Mouse (Mus musculus) liver, postnatal 0 days (tissue): ENCODE data around the gene Pde2a. TPM values are rescaled to one million over a fixed set of nuclear protein-coding genes. Genes with fewer than 3 reads are reported as not detected.

Experiments used
- ATAC-seq: fragments of 200-750 bp; cut with Nextera tagmentation; 2 replicates; pipeline ENCODE4 v1.8.0; 2017; ENCODE audit warnings: mild to moderate bottlenecking, moderate library complexity
- DNase-seq: peaks from one replicate; pipeline ENCODE4 v3.0.0-alpha.2; 2016
- H3K27ac ChIP-seq: fragments of 300-500 bp; sonication (generic); 2 replicates; pipeline ENCODE4 v1.5.1; 2014; ENCODE audit warnings: antibody characterized with exemption, moderate library complexity, mild to moderate bottlenecking, low read depth
- H3K27me3 ChIP-seq: fragments of 300-500 bp; sonication (generic); 2 replicates; pipeline ENCODE4 v1.6.1; 2014; ENCODE audit warnings: low read length, control low read depth, mixed read lengths; ENCODE audit not compliant: insufficient read depth
- H3K36me3 ChIP-seq: fragments of 300-500 bp; sonication (generic); replicated peaks from 2 replicates; pipeline ENCODE4 v1.6.1; 2014; ENCODE audit warnings: mild to moderate bottlenecking, control low read depth, low read length, moderate library complexity, mixed read lengths; ENCODE audit not compliant: insufficient read depth
- H3K4me1 ChIP-seq: fragments of 300-500 bp; sonication (generic); 2 replicates; pipeline ENCODE4 v1.6.1; 2014; ENCODE audit warnings: antibody characterized with exemption, mild to moderate bottlenecking, control low read depth; ENCODE audit not compliant: insufficient read depth
- H3K4me2 ChIP-seq: fragments of 300-500 bp; sonication (generic); 2 replicates; pipeline ENCODE4 v1.6.1; 2014; ENCODE audit warnings: low read depth, mild to moderate bottlenecking, low read length, moderate library complexity, mixed read lengths
- H3K4me3 ChIP-seq: fragments of 300-500 bp; sonication (generic); 2 replicates; pipeline ENCODE4 v1.5.1; 2014; ENCODE audit warnings: low read depth, low read length
- H3K9ac ChIP-seq: fragments of 300-500 bp; sonication (generic); replicated peaks from 2 replicates; pipeline ENCODE4 v1.6.1; 2014; ENCODE audit warnings: mild to moderate bottlenecking, moderate library complexity
- H3K9me3 ChIP-seq: fragments of 300-500 bp; sonication (generic); 2 replicates; pipeline ENCODE4 v1.6.1; 2016; ENCODE audit warnings: mild to moderate bottlenecking, control low read depth, low read length, mixed read lengths
- CTCF ChIP-seq: sonication (generic); IDR thresholded peaks from 2 replicates; pipeline ENCODE4 v1.5.1; 2016; ENCODE audit warnings: antibody characterized with exemption, low read depth
- EP300 ChIP-seq: IDR thresholded peaks from 2 replicates; pipeline ENCODE4 v1.6.1; 2016; ENCODE audit warnings: antibody characterized with exemption, low read depth, mild to moderate bottlenecking
- WGBS: fragments of 180-500 bp; shearing (Covaris S2); extraction: QIAGEN DNeasy Blood & Tissue Kit; methylation state at CpG from one replicate; pipeline ENCODE4 v1.1.7; 2014; ENCODE audit not compliant: insufficient replicate concordance; 5-methylcytosine and 5-hydroxymethylcytosine counted together
- polyA plus RNA-seq: library from polyadenylated mRNA; unstranded; fragments of >200 nt; fragmentation: Nextera tagmentation; extraction: Ambion mirVana; gene quantifications from 2 replicates; pipeline ENCODE4 v1.2.1, GENCODE M21; 2015

Pde2a gene
- polyA plus RNA-seq, 1 experiment from 2014 or later, result 15.8 TPM

GRCm38 (mm10) chr7:101444211-101444610, 22.7 kb downstream of the Pde2a start:
- Histone ChIP-seq H3K9ac (no peak overlapping the region), H3K4me3 (no peak overlapping the region), H3K27me3 (no peaks in the 10 kb centered on the region), H3K9me3 (no peaks in the 10 kb centered on the region), H3K36me3 (no peaks in the 10 kb centered on the region), H3K4me2 (no peak overlapping the region), H3K4me1 (no peaks in the 10 kb centered on the region), H3K27ac (no peak overlapping the region)
- 69% methylated on average over 4 of the region's 4 CpGs for WGBS
- ATAC-seq (no peak), DNase-seq (no peak)
- TF ChIP-seq CTCF, result no peak
- TF ChIP-seq EP300, result no peak

GRCm38 (mm10) chr7:101449855-101450254, 28.4 kb downstream of the Pde2a start:
- peaks cover 16% of the 10 kb centered on the region for H3K27me3 ChIP-seq

GRCm38 (mm10) chr7:101450422-101451401, 29.2 kb downstream of the Pde2a start:
- H3K4me3 ChIP-seq, result peak overlapping the region; percentile 57
- H3K4me2 ChIP-seq, result peak overlapping the region; percentile 95
- peak overlapping the region; percentile 53 for H3K9ac ChIP-seq
- no peak overlapping the region for H3K27ac ChIP-seq
- no peaks in the 10 kb centered on the region for H3K36me3 ChIP-seq
- ATAC-seq (peak; percentile 76), DNase-seq (peak; percentile 89)
- under 1% methylated on average over 56 of the region's 68 CpGs for WGBS
- TF ChIP-seq EP300 (no peak), CTCF (peak; percentile 97)
- H3K9me3 ChIP-seq, result no peaks in the 10 kb centered on the region
- H3K27me3 ChIP-seq, result peaks cover 16% of the 10 kb centered on the region
- peaks cover 11% of the 10 kb centered on the region for H3K4me1 ChIP-seq

More at GRCm38 (mm10) chr7:101449855-101450254, 28.4 kb downstream of the Pde2a start:
- no peak for ATAC-seq
- H3K9ac ChIP-seq, result no peak overlapping the region
- H3K9me3 ChIP-seq, result no peaks in the 10 kb centered on the region
- H3K4me1 ChIP-seq, result peaks cover 9% of the 10 kb centered on the region
- 27% methylated on average over 3 of the region's 3 CpGs for WGBS
- H3K4me3 ChIP-seq, result no peak overlapping the region
- DNase-seq, result no peak
- TF ChIP-seq EP300 (no peak), CTCF (no peak)
- H3K36me3 ChIP-seq, result no peaks in the 10 kb centered on the region
- H3K27ac ChIP-seq, result no peak overlapping the region
- no peak overlapping the region for H3K4me2 ChIP-seq

DNA sequence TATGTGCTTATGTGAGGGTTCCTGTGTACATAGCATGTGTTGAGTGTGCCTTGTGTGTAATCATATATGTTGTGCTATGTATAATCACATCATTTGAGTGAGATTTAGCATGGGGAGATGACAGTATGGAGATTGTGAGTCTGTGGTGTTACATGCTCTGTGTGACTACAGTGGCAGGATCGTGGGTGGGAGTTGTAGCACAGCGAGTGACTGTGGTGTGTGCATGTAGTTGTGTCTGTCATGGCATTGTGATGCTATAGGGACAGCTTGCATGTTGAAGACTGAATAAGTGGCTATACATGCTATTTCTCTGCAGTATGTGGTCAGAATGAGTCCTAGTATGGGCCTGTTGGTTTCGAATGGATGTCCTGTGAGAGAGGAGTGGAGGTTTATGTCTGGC, 31.2 kb downstream of the Pde2a start:
- H3K4me1 ChIP-seq, result peaks cover 25% of the 10 kb centered on the region
- no peak for ATAC-seq
- H3K9me3 ChIP-seq, result no peaks in the 10 kb centered on the region
- DNase-seq, result no peak
- no peaks in the 10 kb centered on the region for H3K36me3 ChIP-seq
- H3K4me3 ChIP-seq, result peak overlapping the region; percentile 57
- H3K27me3 ChIP-seq, result peaks cover 16% of the 10 kb centered on the region
- H3K4me2 ChIP-seq, result peak overlapping the region; percentile 95
- H3K27ac ChIP-seq, result peak overlapping the region; percentile 6; the same call in 1 of the 2 replicates
- no peak overlapping the region for H3K9ac ChIP-seq
- TF ChIP-seq EP300 (no peak), CTCF (no peak)
- 79% methylated on average over 3 of the region's 3 CpGs for WGBS

- Histone ChIP-seq H3K27me3 (peaks cover 16% of the 10 kb centered on the region), H3K4me2 (peak overlapping the region; percentile 95), H3K9ac (no peak overlapping the region), H3K36me3 (no peaks in the 10 kb centered on the region), H3K9me3 (no peaks in the 10 kb centered on the region), H3K4me3 (peak overlapping the region; percentile 57), H3K4me1 (peaks cover 30% of the 10 kb centered on the region), H3K27ac (peak overlapping the region; percentile 6; the same call in 1 of the 2 replicates)
- no peak for ATAC-seq
- no peak for TF ChIP-seq CTCF
- no peak for DNase-seq
- WGBS, result 70% methylated on average over 3 of the region's 3 CpGs
Measured at GRCm38 (mm10) chr7:101453296-101453695, 31.8 kb downstream of the Pde2a start.

DNA sequence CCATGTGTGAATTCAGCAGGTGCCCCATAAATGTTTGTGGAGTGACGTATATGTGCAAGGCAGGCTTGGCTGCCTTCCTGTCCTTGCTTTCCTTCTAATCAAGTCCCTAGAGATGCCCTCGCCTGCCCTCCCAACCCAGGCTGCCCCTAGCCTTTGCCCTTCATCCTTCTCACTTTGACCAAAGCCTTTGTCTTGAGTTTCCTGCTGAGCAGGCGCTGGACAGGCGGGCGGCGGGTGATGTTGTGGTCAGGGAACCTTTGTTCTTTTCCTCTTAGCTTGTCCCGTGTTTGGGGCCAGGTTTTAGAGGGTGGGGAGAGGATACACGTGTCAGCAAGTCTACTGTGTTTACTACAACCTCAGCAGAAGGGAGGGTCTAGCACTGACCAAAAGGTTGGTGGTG, 32.2 kb downstream of the Pde2a start:
- Histone ChIP-seq H3K4me2 (peak overlapping the region; percentile 95), H3K4me3 (peak overlapping the region; percentile 57), H3K9ac (peak overlapping the region; percentile 30; the same call in 1 of the 2 replicates), H3K4me1 (peaks cover 34% of the 10 kb centered on the region), H3K27ac (no peak overlapping the region), H3K27me3 (peaks cover 16% of the 10 kb centered on the region), H3K9me3 (no peaks in the 10 kb centered on the region), H3K36me3 (no peaks in the 10 kb centered on the region)
- ATAC-seq (no peak), DNase-seq (no peak)
- 22% methylated on average over 8 of the region's 8 CpGs for WGBS
- TF ChIP-seq EP300, result 0 out of 2 replicates have a peak, but pooled peaks have one; percentile 27
- TF ChIP-seq CTCF, result no peak
